Mouse (Mus musculus) frontal cortex, postnatal 36 days (tissue): ENCODE data around the gene Glp2r.
A peak's percentile ranks its signal among the peaks of the same experiment; 100 is the strongest.

Experiments
- DNase-seq, 2 experiments: peaks; one replicate each; pipeline ENCODE4 v3.0.0; 2022; ENCODE audit warnings: low spot score in 2 of 2

Gene Glp2r

DNA sequence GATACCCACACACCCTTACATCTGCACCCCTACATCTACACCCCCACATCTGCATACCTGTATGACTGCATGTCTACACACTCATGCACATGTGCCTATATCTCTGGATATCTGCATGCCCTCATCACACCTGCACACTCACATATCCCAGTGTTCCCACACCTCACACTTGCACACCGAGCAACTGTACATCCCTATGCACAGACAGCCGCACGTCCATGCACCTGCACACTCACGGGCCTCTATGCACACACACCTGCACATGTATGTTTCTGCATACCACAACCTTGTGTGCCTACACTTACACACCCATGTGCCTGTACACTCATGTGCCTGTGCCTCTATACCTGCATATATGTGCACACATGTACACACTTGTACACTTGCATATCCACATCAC is 107.5 kb downstream of the Glp2r start:
- DNase-seq = no peak

DNA sequence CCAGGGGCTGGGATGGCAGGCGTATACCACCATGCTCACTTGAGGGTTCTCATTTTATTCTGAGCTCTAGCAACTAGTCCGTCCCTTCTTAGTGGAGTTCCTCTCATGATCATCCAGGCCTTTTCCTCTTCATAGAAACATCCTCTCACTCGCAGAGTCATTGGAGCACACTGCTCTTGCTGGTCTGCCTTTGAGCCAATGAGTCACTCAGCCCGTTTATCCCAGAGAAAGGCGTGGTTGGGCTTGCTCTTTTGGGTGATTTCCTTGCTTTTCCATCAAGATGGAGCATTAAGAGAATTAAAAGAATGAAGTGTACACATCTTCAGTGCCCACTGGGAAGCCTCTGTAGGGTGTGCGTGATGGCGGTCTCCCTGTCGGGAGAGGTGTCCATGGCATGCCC is 109.5 kb downstream of the Glp2r start:
- DNase-seq = no peak

DNA sequence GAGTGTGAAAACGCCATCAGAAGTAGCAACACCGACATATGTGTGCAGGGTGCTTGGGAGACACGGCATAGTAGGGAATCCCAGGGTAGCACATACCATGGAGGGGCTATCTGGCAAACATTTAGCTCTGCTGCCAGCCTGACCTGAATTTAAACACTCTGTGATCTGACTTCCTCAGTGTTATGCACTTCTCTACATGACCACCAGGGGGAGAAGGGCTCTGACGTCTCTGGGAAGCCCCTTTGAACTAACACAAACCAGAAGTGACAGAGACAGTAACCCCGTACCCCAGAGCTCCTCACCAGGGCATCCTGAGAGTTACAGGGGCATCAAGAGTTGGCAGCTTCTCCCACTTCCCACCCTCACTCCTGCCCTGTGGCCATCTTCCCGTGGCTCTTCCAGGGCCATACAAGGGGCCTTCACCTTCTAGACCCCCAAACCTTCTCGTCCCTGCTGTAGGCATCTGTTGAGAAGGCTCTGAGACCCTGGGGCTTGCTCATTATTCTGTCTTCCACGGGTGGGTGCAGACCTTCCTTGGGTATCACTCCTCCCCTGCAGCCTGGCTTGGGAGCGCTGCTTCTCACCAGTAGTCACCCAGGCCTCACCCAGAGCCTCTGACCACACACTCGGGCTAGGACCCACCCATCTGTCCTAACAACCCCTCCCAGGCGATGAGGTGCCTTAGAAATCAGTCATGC is 113.1 kb downstream of the Glp2r start:
- no peak for DNase-seq

DNA sequence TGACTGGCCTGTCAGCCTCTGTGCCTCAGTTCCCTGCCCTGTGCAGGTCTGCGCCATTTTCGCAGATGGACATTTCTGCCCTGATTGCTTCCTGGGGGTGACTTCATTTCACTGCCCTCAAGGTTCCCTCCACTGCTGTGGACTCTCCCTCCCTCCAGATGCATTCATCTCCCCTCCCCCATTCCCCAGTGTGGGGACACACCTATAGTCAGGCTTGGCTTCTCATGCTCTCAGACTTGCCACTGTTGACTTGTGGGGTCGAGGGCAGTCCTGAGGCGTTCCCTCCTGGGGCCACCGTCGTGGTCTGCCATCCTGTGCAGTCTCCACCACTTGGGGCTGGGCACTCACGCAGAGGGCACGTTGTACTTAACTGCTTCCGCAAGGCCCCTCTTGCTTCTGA is 114.1 kb downstream of the Glp2r start:
- DNase-seq = no peak

DNA sequence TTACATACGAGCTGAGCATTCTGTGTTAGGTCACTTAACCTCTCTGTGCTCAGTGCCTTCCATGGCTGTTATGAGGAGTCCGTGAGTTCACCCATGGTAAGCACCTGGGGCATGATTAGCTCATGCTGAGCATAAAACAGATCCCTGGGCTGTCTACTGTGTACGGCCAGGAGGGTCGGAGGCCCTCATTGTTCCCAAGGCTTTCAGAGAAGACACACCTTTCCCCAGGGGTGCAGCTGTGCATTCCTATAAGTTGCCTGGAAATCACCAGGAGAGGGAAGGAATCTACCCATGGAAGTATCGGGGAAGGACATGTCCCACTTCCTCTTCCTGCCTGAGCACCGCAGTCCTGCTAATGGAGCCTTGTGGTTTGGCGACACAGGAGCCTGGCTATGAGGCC is 114.6 kb downstream of the Glp2r start:
- DNase-seq = no peak

DNA sequence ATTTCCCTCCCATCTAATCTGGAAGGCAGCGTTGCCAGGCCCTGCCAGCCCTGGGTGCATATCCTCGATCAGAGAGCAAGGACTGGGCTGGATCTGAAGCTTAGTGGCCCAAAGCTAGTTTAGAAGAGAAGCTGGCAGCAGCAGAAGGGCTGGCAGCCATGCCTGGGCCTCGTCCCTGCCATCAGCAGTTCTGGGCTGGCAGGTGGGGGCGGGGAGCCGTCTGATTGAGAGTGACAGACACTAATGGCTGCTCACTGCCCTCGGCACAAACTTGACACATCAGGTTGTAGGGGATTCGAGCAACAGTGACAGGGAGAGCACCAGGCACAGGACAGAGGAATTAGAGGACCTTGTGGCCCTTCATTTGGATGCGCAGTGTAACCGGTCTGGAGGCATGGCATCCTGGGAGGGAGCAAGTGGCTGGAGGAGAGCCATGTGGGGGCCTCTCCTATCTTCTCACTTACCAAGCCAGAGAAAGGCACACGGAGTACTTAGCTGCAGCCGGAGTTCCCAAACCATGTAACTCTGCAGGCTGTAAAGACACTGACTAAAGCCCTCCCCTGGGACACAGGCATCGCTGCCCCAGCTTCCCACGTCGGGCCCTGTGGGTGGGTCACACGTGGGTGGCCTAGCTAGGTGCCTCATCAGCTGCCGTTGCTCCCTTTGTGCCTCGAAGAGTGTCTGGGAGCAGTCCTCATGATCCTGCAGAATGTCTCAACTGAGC is 115.6 kb downstream of the Glp2r start:
- DNase-seq = peak; percentile 51 to 64

DNA sequence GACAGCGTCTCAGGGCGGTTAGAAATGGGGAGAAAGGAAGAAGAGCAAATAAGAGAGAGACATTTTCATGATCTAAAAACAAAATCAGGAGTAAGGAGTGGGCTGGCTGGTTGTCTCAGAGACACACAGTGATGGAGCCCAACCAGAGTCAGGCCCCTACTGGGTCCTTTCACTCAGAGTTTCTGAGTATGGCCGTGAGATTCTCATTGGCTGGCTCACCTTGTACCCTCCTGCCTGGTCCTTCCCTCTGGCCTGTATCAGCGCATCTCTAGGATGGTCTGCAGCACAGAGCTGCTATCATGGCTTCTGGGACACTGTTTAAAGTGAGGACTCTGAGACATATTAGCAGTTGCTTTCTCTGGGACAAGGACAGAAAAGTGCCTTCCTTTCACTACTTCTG is 116.4 kb downstream of the Glp2r start:
- DNase-seq = no peak

DNA sequence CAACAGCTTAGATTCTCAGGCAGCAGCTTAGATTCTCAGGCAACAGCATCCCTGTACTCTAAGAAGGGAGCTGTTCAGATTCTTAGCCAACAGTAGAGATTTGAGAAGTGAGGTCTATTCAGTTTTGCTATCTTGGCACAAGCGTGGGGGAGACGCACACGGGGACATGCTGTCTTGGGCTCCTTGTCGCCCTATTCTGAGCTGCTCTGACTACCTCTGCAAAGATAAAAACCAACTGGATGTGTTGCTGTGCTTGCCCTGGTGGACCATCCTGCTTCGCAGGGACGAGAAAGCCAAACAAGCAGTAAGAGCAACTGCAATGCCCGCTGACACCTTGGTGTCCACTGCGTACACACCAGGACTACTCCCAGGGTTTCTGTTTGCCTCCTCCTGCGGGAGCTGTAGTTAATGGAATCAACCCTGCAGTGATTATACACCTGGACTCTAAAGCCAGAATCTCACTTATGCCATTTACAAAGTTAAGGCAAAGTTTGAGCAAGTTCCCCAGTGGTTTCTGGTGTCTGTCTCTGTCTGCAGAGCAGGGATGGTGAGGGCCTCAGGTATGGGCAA is 117.3 kb downstream of the Glp2r start:
- no peak for DNase-seq

DNA sequence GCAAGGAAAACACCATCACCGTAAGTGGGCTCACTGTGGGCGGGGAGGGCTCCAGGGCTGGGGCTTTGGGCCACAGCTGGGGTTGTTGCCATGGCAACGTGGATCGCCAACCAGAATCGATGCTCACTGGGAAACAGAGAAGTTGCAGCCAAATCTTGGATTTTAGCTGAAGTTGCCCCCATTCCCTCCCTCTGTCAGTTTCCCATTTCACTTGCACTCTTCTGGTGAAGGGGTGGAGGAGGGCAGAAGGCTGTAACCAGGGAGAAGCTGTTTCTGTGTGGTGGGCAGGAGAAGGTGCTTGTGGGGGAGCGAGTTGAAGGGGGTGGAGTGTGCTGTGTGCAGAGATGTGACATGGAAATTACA is 118.1 kb downstream of the Glp2r start:
- peak in 1 of 2 experiments; percentile 49 for DNase-seq

DNA sequence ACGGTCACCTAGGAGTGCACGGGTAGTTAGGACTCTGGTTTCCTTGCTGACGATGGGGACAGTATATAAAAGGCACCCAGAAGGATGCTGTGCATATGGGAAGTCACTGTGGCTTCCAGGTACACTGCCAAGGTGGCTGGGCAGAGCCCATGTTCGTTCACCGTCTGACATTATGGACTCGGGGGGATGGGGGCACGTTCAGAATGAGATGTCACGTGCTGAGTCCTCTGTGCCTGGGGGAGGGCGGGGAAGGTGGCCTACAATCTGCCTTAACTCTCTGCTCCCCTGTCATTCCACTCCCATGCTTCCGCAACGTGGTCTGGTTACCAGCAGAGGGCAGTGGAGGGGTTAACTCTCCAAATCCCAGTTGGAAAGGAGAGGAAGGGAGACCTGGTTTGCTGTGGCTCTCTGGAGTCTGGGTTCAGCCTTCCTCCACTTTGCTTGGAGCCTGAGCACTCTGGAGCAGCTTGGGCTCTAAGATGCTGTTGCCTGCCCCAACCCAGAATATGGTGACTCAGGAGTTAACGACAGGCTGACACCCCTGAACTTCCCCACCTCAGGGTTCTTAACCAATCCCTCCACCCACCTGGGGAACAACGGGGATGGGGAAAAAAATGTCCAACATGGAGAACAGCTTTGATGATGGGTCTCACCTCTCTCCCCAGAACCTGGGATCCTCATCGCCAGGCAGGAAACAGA is 118.6 kb downstream of the Glp2r start:
- peak; percentile 36 to 51 for DNase-seq

DNA sequence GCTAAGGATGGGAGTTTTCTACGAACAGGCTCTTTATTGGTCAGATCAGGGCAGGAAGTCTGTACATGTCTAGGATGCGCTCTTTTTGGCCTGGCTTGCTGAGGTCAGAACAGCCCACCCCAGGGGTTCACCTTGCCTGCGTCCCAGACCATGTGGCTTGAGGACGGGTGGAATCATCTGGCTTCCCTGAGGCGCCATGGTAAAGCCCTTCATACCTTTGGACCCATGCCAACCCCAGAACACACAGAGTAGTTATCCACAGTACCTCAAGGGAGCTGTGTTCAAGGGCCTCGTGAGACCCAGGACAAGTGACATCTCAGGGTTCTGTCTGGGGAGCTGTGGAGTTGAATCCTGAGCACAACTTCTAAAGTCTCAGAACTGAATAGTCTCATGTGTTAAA is 119.2 kb downstream of the Glp2r start:
- no peak for DNase-seq

DNA sequence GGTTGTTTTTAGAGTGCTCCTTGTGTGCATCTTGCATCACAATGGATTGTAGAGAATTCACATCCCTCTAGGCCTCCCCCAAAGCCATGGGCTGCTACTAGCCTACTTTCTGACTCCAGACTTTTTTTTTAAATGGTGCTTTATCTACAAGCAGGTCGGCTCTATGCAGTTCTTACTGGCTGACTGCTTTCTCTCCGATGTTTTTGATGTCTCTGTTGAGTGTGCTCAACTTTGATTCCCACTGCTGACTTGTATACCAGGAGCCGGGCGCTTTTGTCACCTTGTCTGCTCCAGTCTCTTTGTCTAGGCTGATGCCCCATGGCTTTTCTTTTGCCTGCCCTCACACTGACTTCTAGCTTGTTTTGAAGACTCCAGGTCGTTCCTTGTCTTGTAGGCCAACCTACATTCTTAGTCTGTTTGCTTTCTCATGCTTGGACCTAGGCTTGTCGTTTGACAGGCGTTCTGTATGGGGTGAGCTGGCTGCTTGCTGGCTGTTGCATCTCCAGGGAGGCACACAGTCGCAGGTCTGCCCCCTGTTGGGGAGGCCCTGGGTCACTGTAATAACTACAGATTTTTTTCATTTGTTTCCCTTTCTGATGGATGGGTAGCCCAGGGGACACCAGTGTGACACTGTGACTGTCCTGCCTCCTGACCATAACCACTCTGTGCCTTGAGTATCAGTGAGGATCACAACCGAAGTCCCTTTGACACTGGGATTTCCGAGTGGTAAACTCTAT is 120.8 kb downstream of the Glp2r start:
- DNase-seq = no peak

DNA sequence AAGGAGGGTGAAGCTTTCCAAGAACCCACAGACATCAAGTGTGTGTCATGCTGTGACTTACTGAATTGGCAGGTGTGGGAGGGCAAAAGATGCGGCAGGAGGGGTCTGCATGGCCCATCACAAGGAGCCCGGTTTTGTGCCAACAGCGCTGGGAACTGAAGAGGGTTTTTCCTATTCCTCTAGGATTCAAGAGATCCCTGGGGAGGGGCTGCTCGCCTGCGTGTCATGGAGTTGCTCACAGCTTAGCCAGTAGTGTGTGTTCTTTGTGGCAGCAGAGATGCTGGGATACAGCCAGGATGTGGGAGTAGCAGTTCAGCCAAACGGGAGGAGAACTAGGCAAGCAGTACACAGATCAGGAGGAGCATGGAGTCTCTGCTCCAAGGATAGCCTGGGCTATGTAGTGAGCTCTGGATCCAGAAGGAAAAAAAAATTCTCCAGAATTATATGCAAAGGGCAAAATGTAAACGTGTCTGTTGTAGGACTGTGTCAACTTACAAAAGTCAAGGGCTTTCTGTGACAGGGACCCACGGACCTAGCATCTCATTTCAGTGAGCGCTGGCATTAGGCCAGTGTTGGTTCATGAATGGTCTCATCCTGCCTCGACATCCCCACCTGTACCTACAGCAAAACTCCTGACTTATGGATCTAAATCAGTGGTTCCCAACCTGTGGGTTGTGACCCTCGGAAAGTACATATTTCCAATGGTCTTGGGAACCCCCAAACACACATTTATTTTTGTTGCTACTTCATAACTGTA is 122.1 kb downstream of the Glp2r start:
- peak; percentile 78 to 81 for DNase-seq

DNA sequence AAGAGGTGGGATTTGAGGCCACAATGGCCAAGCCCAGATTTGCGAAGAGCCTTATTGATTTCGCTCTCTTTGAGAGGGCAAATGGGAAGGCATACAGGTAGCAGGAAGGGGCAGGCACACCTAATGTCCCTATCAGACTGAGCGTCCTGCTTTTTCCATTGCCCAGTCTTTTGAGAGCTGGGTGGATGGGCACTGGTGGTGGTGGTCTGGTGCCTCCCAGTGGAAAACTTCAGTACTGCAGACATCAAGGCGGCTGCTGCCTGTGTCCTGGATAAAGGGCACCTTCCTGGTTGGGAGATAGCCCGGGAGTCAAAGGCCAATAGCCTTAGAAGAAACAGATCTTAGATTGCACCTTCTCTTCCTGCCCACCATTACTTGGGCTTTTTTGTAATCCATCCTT is 123.2 kb downstream of the Glp2r start:
- peak in 1 of 2 experiments; percentile 79 for DNase-seq

DNA sequence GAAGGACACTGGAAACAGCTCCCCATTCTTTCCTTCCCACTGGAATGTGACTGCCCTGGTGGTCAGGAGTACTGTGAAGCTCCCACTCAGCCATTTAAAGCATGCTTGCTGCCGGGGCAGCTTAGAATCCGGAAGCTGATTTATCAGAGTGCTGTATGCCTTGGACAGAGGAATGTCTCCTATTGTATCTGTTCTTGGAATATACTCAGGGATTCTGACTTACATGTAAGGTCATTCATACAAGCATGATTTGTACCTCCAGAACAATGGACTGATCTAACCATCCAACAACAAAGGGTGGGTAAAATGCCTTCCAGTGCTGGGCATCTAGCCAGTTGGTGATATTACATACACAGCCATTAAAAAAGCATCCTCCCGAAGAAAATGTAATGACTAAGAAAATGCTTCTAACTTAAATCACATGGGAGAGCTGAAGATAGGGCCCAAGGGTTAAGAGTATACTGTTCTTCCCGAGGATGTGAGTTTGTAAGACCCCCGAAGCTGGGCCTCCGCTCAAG is 126.3 kb downstream of the Glp2r start:
- no peak for DNase-seq

DNA sequence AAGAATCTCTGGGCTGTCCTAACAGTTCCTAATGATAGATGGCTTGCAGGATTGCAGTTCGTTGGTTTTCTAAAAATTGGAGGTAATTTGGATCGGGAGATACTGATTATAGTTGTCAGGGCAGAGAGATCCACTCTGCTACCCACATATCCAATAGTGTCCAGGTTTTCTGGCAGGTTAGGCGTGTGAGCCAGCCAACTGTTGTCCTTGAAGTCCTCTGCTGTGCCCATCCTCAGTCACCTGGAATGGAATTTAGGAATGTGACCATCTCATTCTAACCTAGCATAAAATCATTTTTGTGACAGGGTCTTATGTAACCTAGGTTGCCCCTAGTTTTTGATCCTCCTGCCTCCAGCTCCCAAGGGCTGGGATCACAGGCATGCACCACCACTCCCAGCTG is 127.5 kb downstream of the Glp2r start:
- no peak for DNase-seq

DNA sequence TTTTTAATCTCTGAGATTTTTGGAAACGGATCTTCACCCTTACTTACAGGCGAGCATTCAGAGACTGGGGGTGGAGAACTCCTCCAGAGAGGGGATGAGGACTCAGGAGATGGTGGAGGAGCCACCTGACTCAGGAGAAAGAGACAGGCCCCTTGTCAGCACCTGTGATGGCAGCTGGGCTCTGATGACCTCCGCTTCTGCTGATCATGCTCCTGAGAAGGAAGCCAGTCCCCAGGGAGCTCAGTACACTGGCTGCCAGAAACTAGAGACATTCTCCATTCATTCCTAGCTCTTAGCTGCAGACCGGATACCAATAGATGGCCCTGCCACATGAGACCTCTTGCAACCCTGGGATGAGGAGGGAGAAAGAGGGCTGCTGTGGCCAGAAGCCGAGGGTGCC is 128.1 kb downstream of the Glp2r start:
- DNase-seq = no peak

DNA sequence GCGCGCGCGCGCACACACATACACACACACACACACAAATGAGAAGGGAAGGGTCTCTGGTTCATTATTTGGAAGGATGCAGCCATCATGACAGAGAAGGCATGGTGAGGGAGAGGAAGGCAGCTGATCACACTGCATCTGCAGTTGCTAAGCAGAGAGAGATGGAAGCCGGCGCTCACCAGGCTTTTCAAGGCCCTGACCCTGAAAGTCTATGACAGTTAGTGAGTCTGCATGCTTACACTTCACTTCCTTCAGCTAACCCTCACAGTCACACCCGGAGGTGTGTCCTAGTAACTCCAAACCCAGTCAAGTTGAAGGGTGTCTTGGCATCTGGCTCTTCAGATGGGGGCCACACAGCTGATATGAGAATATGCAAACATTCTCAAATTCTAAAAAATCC is 128.5 kb downstream of the Glp2r start:
- DNase-seq = no peak

DNA sequence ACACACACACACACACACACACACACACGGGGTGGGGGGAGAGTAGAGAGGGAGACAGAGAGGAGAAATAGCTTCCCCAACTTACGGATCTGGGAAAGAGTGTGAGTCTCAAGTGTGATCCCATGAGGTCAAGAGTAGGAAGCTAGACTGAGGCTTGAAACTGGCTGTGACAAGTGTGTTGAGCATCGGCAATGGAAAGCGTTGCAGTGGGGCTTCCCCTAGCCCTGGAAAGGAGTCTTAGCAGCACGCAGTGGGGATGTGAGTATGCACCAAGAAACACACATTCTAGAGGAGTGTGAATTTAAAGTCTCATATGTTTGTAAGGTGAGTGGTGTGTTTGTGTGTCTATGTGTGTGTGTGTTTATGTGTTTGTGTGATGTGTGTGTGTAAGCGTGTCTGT is 130.7 kb downstream of the Glp2r start:
- DNase-seq = no peak

DNA sequence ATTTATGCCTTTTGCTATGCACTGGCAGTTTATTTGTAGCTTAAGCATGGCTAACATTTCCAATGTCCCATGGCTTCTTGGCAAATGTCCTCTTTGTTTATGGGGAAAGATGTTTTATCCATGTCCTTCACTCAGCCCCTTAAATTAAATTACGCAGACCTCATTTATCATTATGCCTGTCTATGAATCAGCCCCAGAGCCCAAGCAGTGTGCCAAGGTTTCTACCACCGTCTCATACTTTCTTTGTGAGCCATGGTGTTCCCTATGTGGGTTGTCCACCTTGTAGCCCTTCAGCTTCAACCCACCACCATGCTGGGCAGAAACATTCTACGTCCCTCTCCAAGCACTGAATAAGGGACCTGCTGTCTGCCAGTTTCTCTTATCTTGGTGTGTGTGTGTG is 132.6 kb downstream of the Glp2r start:
- DNase-seq = no peak
